Mouse (Mus musculus): ENCODE measurements around the gene Ergic2. TPM values are rescaled to one million over a fixed set of nuclear protein-coding genes. Genes with fewer than 3 reads are reported as not detected.
"Not testable (repeated sequence)": the region's sequence is repeated elsewhere in the genome, so short reads cannot be mapped to it uniquely, and the experiment has no call there.

Gene Ergic2
- polyA plus RNA-seq, 1 experiment, result 25.0 TPM

GRCm38 (mm10) chr6:148185694-148186093 is 26.5 kb downstream of the Ergic2 start:
- WGBS, result 93% methylated on average over 1 of the region's 1 CpGs
- no peak for DNase-seq
- no peak for TF ChIP-seq CTCF (IDR thresholded peaks at IDR 0.05; ENCODE audit: insufficient read depth, low read length)
- TF ChIP-seq POLR2A (IDR thresholded peaks at IDR 0.05; ENCODE audit: borderline replicate concordance, extremely low read depth, low read depth, low read length), result no peak
- Histone ChIP-seq H3K4me3 (replicated peaks; ENCODE audit: extremely low read depth, low read depth, low read length) (no peak overlapping the region), H3K4me1 (ENCODE audit: control insufficient read depth, insufficient read depth, low read length) (no peaks in the 10 kb centered on the region)

- TF ChIP-seq CTCF (IDR thresholded peaks at IDR 0.05; ENCODE audit: insufficient read depth, low read length), result no peak
- no peak for TF ChIP-seq POLR2A (IDR thresholded peaks at IDR 0.05; ENCODE audit: borderline replicate concordance, extremely low read depth, low read depth, low read length)
- WGBS, result 39% methylated on average over 3 of the region's 3 CpGs
- no peak for DNase-seq
- H3K4me3 ChIP-seq (replicated peaks; ENCODE audit: extremely low read depth, low read depth, low read length), result no peak overlapping the region
- no peaks in the 10 kb centered on the region for H3K4me1 ChIP-seq (ENCODE audit: control insufficient read depth, insufficient read depth, low read length)
These were observed 39.3 kb downstream of the Ergic2 start for GRCm38 (mm10) chr6:148172904-148173303.

GRCm38 (mm10) chr6:148152305-148152704 is 59.9 kb downstream of the Ergic2 start:
- H3K4me3 ChIP-seq (replicated peaks; ENCODE audit: extremely low read depth, low read depth, low read length); H3K4me1 ChIP-seq (ENCODE audit: control insufficient read depth, insufficient read depth, low read length); DNase-seq: not testable (repeated sequence)
- 55% methylated on average over 4 of the region's 4 CpGs for WGBS

- no peak overlapping the region for H3K4me3 ChIP-seq (replicated peaks; ENCODE audit: extremely low read depth, low read depth, low read length)
- WGBS, result 84% methylated on average over 1 of the region's 1 CpGs
- TF ChIP-seq POLR2A (IDR thresholded peaks at IDR 0.05; ENCODE audit: borderline replicate concordance, extremely low read depth, low read depth, low read length) (no peak), CTCF (IDR thresholded peaks at IDR 0.05; ENCODE audit: insufficient read depth, low read length) (no peak)
- no peaks in the 10 kb centered on the region for H3K4me1 ChIP-seq (ENCODE audit: control insufficient read depth, insufficient read depth, low read length)
- no peak for DNase-seq
These were observed 69.8 kb downstream of the Ergic2 start for GRCm38 (mm10) chr6:148142421-148142820.

- 83% methylated on average over 5 of the region's 5 CpGs for WGBS
- no peak overlapping the region for H3K4me3 ChIP-seq (replicated peaks; ENCODE audit: extremely low read depth, low read depth, low read length)
- H3K4me1 ChIP-seq (ENCODE audit: control insufficient read depth, insufficient read depth, low read length), result no peaks in the 10 kb centered on the region
- no peak for TF ChIP-seq POLR2A (IDR thresholded peaks at IDR 0.05; ENCODE audit: borderline replicate concordance, extremely low read depth, low read depth, low read length)
- 0 out of 2 replicates have a peak, but pooled peaks have one; percentile 6 for TF ChIP-seq CTCF (IDR thresholded peaks at IDR 0.05; ENCODE audit: insufficient read depth, low read length)
- DNase-seq, result no peak
These were observed 70.3 kb downstream of the Ergic2 start for GRCm38 (mm10) chr6:148141874-148142273.

GRCm38 (mm10) chr6:148139288-148139995 is 72.7 kb downstream of the Ergic2 start:
- WGBS, result 84% methylated on average over 6 of the region's 6 CpGs
- Histone ChIP-seq H3K4me1 (ENCODE audit: control insufficient read depth, insufficient read depth, low read length) (peaks cover 3% of the 10 kb centered on the region), H3K4me3 (replicated peaks; ENCODE audit: extremely low read depth, low read depth, low read length) (no peak overlapping the region)
- DNase-seq, result no peak
- TF ChIP-seq CTCF (IDR thresholded peaks at IDR 0.05; ENCODE audit: insufficient read depth, low read length), result no peak
- TF ChIP-seq POLR2A (IDR thresholded peaks at IDR 0.05; ENCODE audit: borderline replicate concordance, extremely low read depth, low read depth, low read length), result no peak

- Histone ChIP-seq H3K4me3 (replicated peaks; ENCODE audit: extremely low read depth, low read depth, low read length) (peak overlapping the region; percentile 28), H3K4me1 (ENCODE audit: control insufficient read depth, insufficient read depth, low read length) (peaks cover 3% of the 10 kb centered on the region)
- WGBS, result 27% methylated on average over 9 of the region's 9 CpGs
- no peak for TF ChIP-seq POLR2A (IDR thresholded peaks at IDR 0.05; ENCODE audit: borderline replicate concordance, extremely low read depth, low read depth, low read length)
- TF ChIP-seq CTCF (IDR thresholded peaks at IDR 0.05; ENCODE audit: insufficient read depth, low read length), result peak; percentile 83
- peak; percentile 44 for DNase-seq
These were observed 76.3 kb downstream of the Ergic2 start for GRCm38 (mm10) chr6:148135769-148136382.

GRCm38 (mm10) chr6:148133536-148133935 is 78.6 kb downstream of the Ergic2 start:
- DNase-seq, result no peak
- TF ChIP-seq CTCF (IDR thresholded peaks at IDR 0.05; ENCODE audit: insufficient read depth, low read length), result no peak
- TF ChIP-seq POLR2A (IDR thresholded peaks at IDR 0.05; ENCODE audit: borderline replicate concordance, extremely low read depth, low read depth, low read length), result no peak
- H3K4me1 ChIP-seq (ENCODE audit: control insufficient read depth, insufficient read depth, low read length), result peaks cover 3% of the 10 kb centered on the region
- no peak overlapping the region for H3K4me3 ChIP-seq (replicated peaks; ENCODE audit: extremely low read depth, low read depth, low read length)

GRCm38 (mm10) chr6:148132314-148132713 is 79.9 kb downstream of the Ergic2 start:
- 82% methylated on average over 10 of the region's 10 CpGs for WGBS
- DNase-seq, result no peak
- TF ChIP-seq POLR2A (IDR thresholded peaks at IDR 0.05; ENCODE audit: borderline replicate concordance, extremely low read depth, low read depth, low read length) (no peak), CTCF (IDR thresholded peaks at IDR 0.05; ENCODE audit: insufficient read depth, low read length) (no peak)
- Histone ChIP-seq H3K4me1 (ENCODE audit: control insufficient read depth, insufficient read depth, low read length) (peaks cover 3% of the 10 kb centered on the region), H3K4me3 (replicated peaks; ENCODE audit: extremely low read depth, low read depth, low read length) (no peak overlapping the region)

Other genes with a start within 250 kb of the Ergic2 start
- gene Far2, start 165.1 kb downstream of the Ergic2 start, polyA plus RNA-seq (2012; rRNA removed), result 0.49 TPM in 1 of 2 replicates, not detected in the other
- 41.0 and 46.3 TPM in 2 replicates for gene Tmtc1, start 232.0 kb upstream of the Ergic2 start, polyA plus RNA-seq (2012; rRNA removed)